Mouse (Mus musculus) kidney, postnatal 0 days (tissue): ENCODE measurements at regions not wholly inside any gene's neighbourhood (a gene's known extent, or its start where the extent isn't known, plus 50 kb on each side); places are given as distances from the start of the nearest gene placed in this dataset.

Experiments used
- ATAC-seq: fragments of 200-750 bp; cut with Nextera tagmentation; replicated peaks from 2 replicates; pipeline ENCODE4 v1.8.0; 2017; ENCODE audit warnings: low read depth, moderate number of reproducible peaks, moderate TSS enrichment, moderate library complexity; ENCODE audit not compliant: low FRiP score
- DNase-seq: peaks from one replicate; pipeline ENCODE4 v3.0.0-alpha.2; 2016; ENCODE audit warnings: low spot score
- H3K27ac ChIP-seq: fragments of 300-500 bp; sonication (generic); 2 replicates; pipeline ENCODE4 v1.5.1; 2014; ENCODE audit warnings: mild to moderate bottlenecking
- H3K27me3 ChIP-seq: fragments of 300-500 bp; sonication (generic); 2 replicates; pipeline ENCODE4 v1.6.1; 2014; ENCODE audit warnings: low read length, mixed read lengths; ENCODE audit not compliant: insufficient read depth
- H3K36me3 ChIP-seq: fragments of 300-500 bp; sonication (generic); 2 replicates; pipeline ENCODE4 v1.6.1; 2014; ENCODE audit warnings: low read length, mixed read lengths; ENCODE audit not compliant: insufficient read depth
- H3K4me1 ChIP-seq: fragments of 300-500 bp; sonication (generic); replicated peaks from 2 replicates; pipeline ENCODE4 v1.6.1; 2014; ENCODE audit warnings: antibody characterized with exemption, low read length, mixed read lengths; ENCODE audit not compliant: insufficient read depth
- H3K4me2 ChIP-seq: fragments of 300-500 bp; sonication (generic); 2 replicates; pipeline ENCODE4 v1.6.1; 2014; ENCODE audit warnings: mild to moderate bottlenecking, low read length, moderate library complexity, mixed read lengths
- H3K4me3 ChIP-seq: fragments of 300-500 bp; sonication (generic); replicated peaks from 2 replicates; pipeline ENCODE4 v1.5.1; 2014; ENCODE audit warnings: low read depth, low read length
- H3K9ac ChIP-seq: fragments of 300-500 bp; sonication (generic); 2 replicates; pipeline ENCODE4 v1.6.1; 2014; ENCODE audit warnings: low read depth, low read length
- H3K9me3 ChIP-seq: fragments of 300-500 bp; sonication (generic); replicated peaks from 2 replicates; pipeline ENCODE4 v1.6.1; 2016; ENCODE audit warnings: low read length, inconsistent platforms, mixed read lengths
- CTCF ChIP-seq: IDR thresholded peaks from 2 replicates; pipeline ENCODE4 v1.5.1; 2016; ENCODE audit warnings: antibody characterized with exemption, low read depth, mild to moderate bottlenecking, moderate library complexity
- WGBS: fragments of 180-500 bp; shearing (Covaris S2); extraction: QIAGEN DNeasy Blood & Tissue Kit; methylation state at CpG from one replicate; pipeline ENCODE4 v1.1.7; 2014; 5-methylcytosine and 5-hydroxymethylcytosine counted together

- Histone ChIP-seq H3K36me3 (no peaks in the 10 kb centered on the region), H3K9ac (no peak overlapping the region), H3K27ac (no peak overlapping the region), H3K4me3 (no peak overlapping the region), H3K4me2 (no peak overlapping the region), H3K4me1 (no peaks in the 10 kb centered on the region), H3K27me3 (no peaks in the 10 kb centered on the region), H3K9me3 (no peaks in the 10 kb centered on the region)
- 62% methylated on average over 1 of the region's 1 CpGs for WGBS
- no peak for DNase-seq
- TF ChIP-seq CTCF = no peak
- no peak for ATAC-seq
These were observed 64.7 kb upstream of the Mbnl1 start for GRCm38 (mm10) chr3:60407906-60408305.

- 21% methylated on average over 7 of the region's 7 CpGs for WGBS
- no peak for ATAC-seq
- no peak overlapping the region; the same call in 1 of the 2 replicates for H3K9ac ChIP-seq
- no peaks in the 10 kb centered on the region for H3K4me1 ChIP-seq
- no peaks in the 10 kb centered on the region for H3K36me3 ChIP-seq
- H3K9me3 ChIP-seq = no peaks in the 10 kb centered on the region
- TF ChIP-seq CTCF = no peak
- peak overlapping the region; percentile 60 for H3K27ac ChIP-seq
- peak; percentile 69 for DNase-seq
- H3K4me2 ChIP-seq = peak overlapping the region; percentile 46
- H3K27me3 ChIP-seq = no peaks in the 10 kb centered on the region
- peak overlapping the region; percentile 30 for H3K4me3 ChIP-seq
These were observed 63.9 kb upstream of the Mbnl1 start for GRCm38 (mm10) chr3:60408553-60409282.

- peak overlapping the region; percentile 46 for H3K4me2 ChIP-seq
- H3K36me3 ChIP-seq = no peaks in the 10 kb centered on the region
- H3K27me3 ChIP-seq = no peaks in the 10 kb centered on the region
- no peaks in the 10 kb centered on the region for H3K4me1 ChIP-seq
- no peak for DNase-seq
- no peak for ATAC-seq
- H3K4me3 ChIP-seq = no peak overlapping the region; the same call in 1 of the 2 replicates
- peak overlapping the region; percentile 60 for H3K27ac ChIP-seq
- H3K9me3 ChIP-seq = no peaks in the 10 kb centered on the region
- H3K9ac ChIP-seq = no peak overlapping the region
- no peak for TF ChIP-seq CTCF
These were observed 63.4 kb upstream of the Mbnl1 start for GRCm38 (mm10) chr3:60409283-60409633.

- no peaks in the 10 kb centered on the region for H3K9me3 ChIP-seq
- DNase-seq (no peak), ATAC-seq (no peak)
- H3K27ac ChIP-seq = no peak overlapping the region
- no peak overlapping the region for H3K4me2 ChIP-seq
- TF ChIP-seq CTCF = no peak
- no peaks in the 10 kb centered on the region for H3K27me3 ChIP-seq
- H3K4me3 ChIP-seq = no peak overlapping the region
- WGBS = 65% methylated on average over 1 of the region's 1 CpGs
- no peak overlapping the region for H3K9ac ChIP-seq
- no peaks in the 10 kb centered on the region for H3K4me1 ChIP-seq
- H3K36me3 ChIP-seq = no peaks in the 10 kb centered on the region
These were observed 60.9 kb upstream of the Mbnl1 start for GRCm38 (mm10) chr3:60411746-60412145.

- Histone ChIP-seq H3K27ac (no peak overlapping the region), H3K4me3 (no peak overlapping the region), H3K27me3 (no peaks in the 10 kb centered on the region), H3K4me1 (no peaks in the 10 kb centered on the region), H3K4me2 (no peak overlapping the region), H3K9me3 (no peaks in the 10 kb centered on the region), H3K9ac (no peak overlapping the region), H3K36me3 (no peaks in the 10 kb centered on the region)
- no peak for TF ChIP-seq CTCF
- ATAC-seq (no peak), DNase-seq (no peak)
These were observed 60.4 kb upstream of the Mbnl1 start for GRCm38 (mm10) chr3:60412206-60412605.

GRCm38 (mm10) chr3:60413749-60414148 lies 58.9 kb upstream of the Mbnl1 start:
- 78% methylated on average over 3 of the region's 3 CpGs for WGBS
- no peak overlapping the region for H3K4me3 ChIP-seq
- ATAC-seq = no peak
- no peaks in the 10 kb centered on the region for H3K4me1 ChIP-seq
- H3K27me3 ChIP-seq = no peaks in the 10 kb centered on the region
- no peak for TF ChIP-seq CTCF
- no peak for DNase-seq
- H3K9me3 ChIP-seq = no peaks in the 10 kb centered on the region
- no peak overlapping the region for H3K27ac ChIP-seq
- no peak overlapping the region for H3K4me2 ChIP-seq
- H3K36me3 ChIP-seq = no peaks in the 10 kb centered on the region
- H3K9ac ChIP-seq = no peak overlapping the region

- no peak overlapping the region for H3K9ac ChIP-seq
- ATAC-seq (no peak), DNase-seq (no peak)
- no peak for TF ChIP-seq CTCF
- H3K9me3 ChIP-seq = no peaks in the 10 kb centered on the region
- no peak overlapping the region for H3K27ac ChIP-seq
- no peak overlapping the region for H3K4me3 ChIP-seq
- H3K27me3 ChIP-seq = no peaks in the 10 kb centered on the region
- no peak overlapping the region for H3K4me2 ChIP-seq
- H3K4me1 ChIP-seq = no peaks in the 10 kb centered on the region
- H3K36me3 ChIP-seq = no peaks in the 10 kb centered on the region
- 68% methylated on average over 1 of the region's 1 CpGs for WGBS
These were observed 55.6 kb upstream of the Mbnl1 start for GRCm38 (mm10) chr3:60417001-60417400.
